Mouse (Mus musculus): ENCODE data around the gene Ankrd13b.

Gene Ankrd13b

GRCm38 (mm10) chr11:77461856-77462255 lies 27.6 kb downstream of the Ankrd13b start:
- no peak for DNase-seq (ENCODE audit: low spot score in 2 of 2)

- no peak for DNase-seq (ENCODE audit: low spot score in 2 of 2)
Measured at GRCm38 (mm10) chr11:77456866-77457265, 32.6 kb downstream of the Ankrd13b start.

- DNase-seq (ENCODE audit: low spot score in 2 of 2) = no peak
Measured at GRCm38 (mm10) chr11:77455770-77456510, 33.5 kb downstream of the Ankrd13b start.

- no peak for DNase-seq (ENCODE audit: low spot score in 2 of 2)
Measured at GRCm38 (mm10) chr11:77453388-77453787, 36.1 kb downstream of the Ankrd13b start.

GRCm38 (mm10) chr11:77451670-77452069 lies 37.8 kb downstream of the Ankrd13b start:
- no peak for DNase-seq (ENCODE audit: low spot score in 2 of 2)

- no peak for DNase-seq (ENCODE audit: low spot score in 2 of 2)
Measured at GRCm38 (mm10) chr11:77449224-77449623, 40.3 kb downstream of the Ankrd13b start.

GRCm38 (mm10) chr11:77446628-77447041 lies 42.8 kb downstream of the Ankrd13b start:
- no peak for DNase-seq (ENCODE audit: low spot score in 2 of 2)

- no peak for DNase-seq (ENCODE audit: low spot score in 2 of 2)
Measured at GRCm38 (mm10) chr11:77444939-77445338, 44.5 kb downstream of the Ankrd13b start.

GRCm38 (mm10) chr11:77442186-77443170 lies 47.0 kb downstream of the Ankrd13b start:
- DNase-seq (ENCODE audit: low spot score in 2 of 2) = no peak

GRCm38 (mm10) chr11:77441020-77441419 lies 48.5 kb downstream of the Ankrd13b start:
- no peak for DNase-seq (ENCODE audit: low spot score in 2 of 2)

GRCm38 (mm10) chr11:77440081-77440480 lies 49.4 kb downstream of the Ankrd13b start:
- DNase-seq (ENCODE audit: low spot score in 2 of 2) = no peak

- DNase-seq (ENCODE audit: low spot score in 2 of 2) = no peak
Measured at GRCm38 (mm10) chr11:77437026-77437425, 52.5 kb downstream of the Ankrd13b start.

GRCm38 (mm10) chr11:77428446-77428845 lies 61.0 kb downstream of the Ankrd13b start:
- DNase-seq (ENCODE audit: low spot score in 2 of 2) = no peak

GRCm38 (mm10) chr11:77423175-77423859 lies 66.2 kb downstream of the Ankrd13b start:
- no peak for DNase-seq (ENCODE audit: low spot score in 2 of 2)

Measured in frontal cortex, postnatal 25 days (tissue).